Mouse (Mus musculus): ENCODE measurements around the gene Trim28. TPM values are rescaled to one million over a fixed set of nuclear protein-coding genes. Genes with fewer than 3 reads are reported as not detected.

Trim28 gene
- polyA plus RNA-seq, 1 experiment from 2014 or later, result 216 TPM

GRCm38 (mm10) chr7:13037366-13037765 lies 38.5 kb downstream of the Trim28 start:
- peaks cover 18% of the 10 kb centered on the region for H3K36me3 ChIP-seq
- no peak for ATAC-seq (ENCODE audit: insufficient read depth, low FRiP score, low read depth)
- H3K9me3 ChIP-seq, result no peaks in the 10 kb centered on the region
- H3K4me1 ChIP-seq, result peaks cover 35% of the 10 kb centered on the region
- peak overlapping the region; percentile 84 for H3K4me3 ChIP-seq (replicated peaks)
- peak overlapping the region; percentile 99 for H3K9ac ChIP-seq
- H3K4me2 ChIP-seq, result peak overlapping the region; percentile 65
- peak overlapping the region; percentile 100 for H3K27ac ChIP-seq
- under 1% methylated on average over 33 of the region's 33 CpGs for WGBS
- H3K27me3 ChIP-seq (replicated peaks), result peaks cover 11% of the 10 kb centered on the region; the same call in 1 of the 2 replicates

- peaks cover 14% of the 10 kb centered on the region for H3K36me3 ChIP-seq
- WGBS, result under 1% methylated on average over 52 of the region's 65 CpGs
- H3K9ac ChIP-seq, result peak within 1 kb of the TSS; percentile 99
- ATAC-seq (ENCODE audit: insufficient read depth, low FRiP score, low read depth), result peak; percentile 91
- peak within 1 kb of the TSS; percentile 84 for H3K4me3 ChIP-seq (replicated peaks)
- peak within 1 kb of the TSS; percentile 100 for H3K27ac ChIP-seq
- H3K4me2 ChIP-seq, result peak within 1 kb of the TSS; percentile 75
- peaks cover 35% of the 10 kb centered on the region for H3K4me1 ChIP-seq
- H3K27me3 ChIP-seq (replicated peaks), result peaks cover 17% of the 10 kb centered on the region
- H3K9me3 ChIP-seq, result no peaks in the 10 kb centered on the region
These were observed 39.1 kb downstream of the Trim28 start, which contains the start of gene Ube2m for GRCm38 (mm10) chr7:13037901-13038555. Ube2m (minus strand) TSS chr7:13038275.

- Histone ChIP-seq H3K4me2 (peak overlapping the region; percentile 75), H3K36me3 (peaks cover 14% of the 10 kb centered on the region), H3K9me3 (no peaks in the 10 kb centered on the region), H3K9ac (peak overlapping the region; percentile 99; the same call in 1 of the 2 replicates), H3K27me3 (replicated peaks) (peaks cover 24% of the 10 kb centered on the region), H3K4me1 (peaks cover 33% of the 10 kb centered on the region), H3K27ac (peak overlapping the region; percentile 100), H3K4me3 (replicated peaks) (peak overlapping the region; percentile 84)
- ATAC-seq (ENCODE audit: insufficient read depth, low FRiP score, low read depth), result no peak
- WGBS, result 18% methylated on average over 15 of the region's 15 CpGs
These were observed 39.8 kb downstream of the Trim28 start for GRCm38 (mm10) chr7:13038621-13039169.

- 70% methylated on average over 1 of the region's 1 CpGs for WGBS
- Histone ChIP-seq H3K4me2 (peak overlapping the region; percentile 75), H3K27me3 (replicated peaks) (peaks cover 28% of the 10 kb centered on the region), H3K9me3 (no peaks in the 10 kb centered on the region), H3K9ac (peak overlapping the region; percentile 99; the same call in 1 of the 2 replicates), H3K36me3 (peaks cover 14% of the 10 kb centered on the region), H3K4me3 (replicated peaks) (peak overlapping the region; percentile 84; the same call in 1 of the 2 replicates), H3K27ac (no peak overlapping the region), H3K4me1 (peaks cover 36% of the 10 kb centered on the region)
- no peak for ATAC-seq (ENCODE audit: insufficient read depth, low FRiP score, low read depth)
These were observed 40.3 kb downstream of the Trim28 start for GRCm38 (mm10) chr7:13039181-13039580.

GRCm38 (mm10) chr7:13041256-13041655 lies 42.3 kb downstream of the Trim28 start:
- Histone ChIP-seq H3K9me3 (no peaks in the 10 kb centered on the region), H3K27ac (no peak overlapping the region), H3K4me3 (replicated peaks) (no peak overlapping the region), H3K4me1 (peaks cover 24% of the 10 kb centered on the region), H3K36me3 (peaks cover under 1% of the 10 kb centered on the region; the same call in 1 of the 2 replicates), H3K27me3 (replicated peaks) (peaks cover 40% of the 10 kb centered on the region), H3K9ac (no peak overlapping the region), H3K4me2 (no peak overlapping the region)
- no peak for ATAC-seq (ENCODE audit: insufficient read depth, low FRiP score, low read depth)
- 68% methylated on average over 1 of the region's 1 CpGs for WGBS

GRCm38 (mm10) chr7:13042511-13042910 lies 43.6 kb downstream of the Trim28 start:
- Histone ChIP-seq H3K9ac (no peak overlapping the region), H3K4me1 (peaks cover 18% of the 10 kb centered on the region), H3K27ac (no peak overlapping the region), H3K4me3 (replicated peaks) (no peak overlapping the region), H3K4me2 (no peak overlapping the region), H3K27me3 (replicated peaks) (peaks cover 40% of the 10 kb centered on the region), H3K9me3 (no peaks in the 10 kb centered on the region), H3K36me3 (no peaks in the 10 kb centered on the region)
- ATAC-seq (ENCODE audit: insufficient read depth, low FRiP score, low read depth), result no peak
- WGBS, result 79% methylated on average over 6 of the region's 6 CpGs

- Histone ChIP-seq H3K9ac (no peak overlapping the region), H3K9me3 (no peaks in the 10 kb centered on the region), H3K27ac (no peak overlapping the region), H3K27me3 (replicated peaks) (peaks cover 40% of the 10 kb centered on the region), H3K4me2 (peak overlapping the region; percentile 98), H3K4me3 (replicated peaks) (peak overlapping the region; percentile 47; the same call in 1 of the 2 replicates), H3K36me3 (no peaks in the 10 kb centered on the region), H3K4me1 (peaks cover 18% of the 10 kb centered on the region)
- no peak for ATAC-seq (ENCODE audit: insufficient read depth, low FRiP score, low read depth)
- 51% methylated on average over 16 of the region's 16 CpGs for WGBS
These were observed 44.2 kb downstream of the Trim28 start for GRCm38 (mm10) chr7:13043120-13043444.

GRCm38 (mm10) chr7:13043445-13044253 lies 44.7 kb downstream of the Trim28 start:
- H3K27me3 ChIP-seq (replicated peaks), result peaks cover 40% of the 10 kb centered on the region
- peak overlapping the region; percentile 47 for H3K4me3 ChIP-seq (replicated peaks)
- no peaks in the 10 kb centered on the region for H3K9me3 ChIP-seq
- no peak overlapping the region for H3K27ac ChIP-seq
- WGBS, result 7% methylated on average over 88 of the region's 88 CpGs
- no peaks in the 10 kb centered on the region for H3K36me3 ChIP-seq
- H3K9ac ChIP-seq, result peak overlapping the region; percentile 24; the same call in 1 of the 2 replicates
- 0 out of 2 replicates have a peak, but pooled peaks have one; percentile 28 for ATAC-seq (ENCODE audit: insufficient read depth, low FRiP score, low read depth)
- H3K4me1 ChIP-seq, result peaks cover 18% of the 10 kb centered on the region
- H3K4me2 ChIP-seq, result peak overlapping the region; percentile 98

- no peak for ATAC-seq (ENCODE audit: insufficient read depth, low FRiP score, low read depth)
- peak overlapping the region; percentile 24; the same call in 1 of the 2 replicates for H3K9ac ChIP-seq
These were observed 45.3 kb downstream of the Trim28 start for GRCm38 (mm10) chr7:13044254-13044625.

GRCm38 (mm10) chr7:13046084-13046483 lies 47.2 kb downstream of the Trim28 start:
- peak; percentile 52; the same call in 1 of the 2 replicates for ATAC-seq (ENCODE audit: insufficient read depth, low FRiP score, low read depth)
- Histone ChIP-seq H3K9ac (no peak overlapping the region), H3K4me1 (peaks cover 12% of the 10 kb centered on the region), H3K27ac (no peak overlapping the region), H3K36me3 (no peaks in the 10 kb centered on the region), H3K4me3 (replicated peaks) (no peak overlapping the region), H3K4me2 (no peak overlapping the region), H3K9me3 (no peaks in the 10 kb centered on the region), H3K27me3 (replicated peaks) (peaks cover 40% of the 10 kb centered on the region)
- 2% methylated on average over 2 of the region's 2 CpGs for WGBS

More at GRCm38 (mm10) chr7:13044254-13044625, 45.3 kb downstream of the Trim28 start:
- H3K4me1 ChIP-seq, result peaks cover 14% of the 10 kb centered on the region
- peaks cover 40% of the 10 kb centered on the region for H3K27me3 ChIP-seq (replicated peaks)
- no peak overlapping the region for H3K27ac ChIP-seq
- peak overlapping the region; percentile 98 for H3K4me2 ChIP-seq
- H3K9me3 ChIP-seq, result no peaks in the 10 kb centered on the region
- H3K36me3 ChIP-seq, result no peaks in the 10 kb centered on the region
- WGBS, result 6% methylated on average over 23 of the region's 23 CpGs
- peak overlapping the region; percentile 47 for H3K4me3 ChIP-seq (replicated peaks)

GRCm38 (mm10) chr7:13053001-13053400 lies 54.1 kb downstream of the Trim28 start:
- Histone ChIP-seq H3K27ac (no peak overlapping the region), H3K4me3 (replicated peaks) (no peak overlapping the region), H3K9ac (no peak overlapping the region), H3K36me3 (no peaks in the 10 kb centered on the region), H3K9me3 (no peaks in the 10 kb centered on the region), H3K4me2 (no peak overlapping the region), H3K27me3 (replicated peaks) (no peaks in the 10 kb centered on the region), H3K4me1 (peaks cover 4% of the 10 kb centered on the region; the same call in 1 of the 2 replicates)
- ATAC-seq (ENCODE audit: insufficient read depth, low FRiP score, low read depth), result no peak
- 87% methylated on average over 13 of the region's 13 CpGs for WGBS
